Mouse (Mus musculus) urinary bladder, adult 2 months (tissue): ENCODE measurements around the gene Scn4a. TPM values are rescaled to one million over a fixed set of nuclear protein-coding genes. Genes with fewer than 3 reads are reported as not detected.
"Not testable (repeated sequence)": the region's sequence is repeated elsewhere in the genome, so short reads cannot be mapped to it uniquely, and the experiment has no call there.

ENCODE experiments used
- DNase-seq: peaks from one replicate; pipeline ENCODE4 v3.0.0; 2022; ENCODE audit warnings: low spot score
- polyA plus RNA-seq: library from polyadenylated mRNA; depleted of rRNA; stranded (reverse); fragments of >200 nt; gene quantifications from 2 replicates; pipeline ENCODE4 v1.2.3, GENCODE M21; 2012; rRNA removed

Gene Scn4a
- 0.10 and 0.19 TPM in 2 replicates for polyA plus RNA-seq

DNA sequence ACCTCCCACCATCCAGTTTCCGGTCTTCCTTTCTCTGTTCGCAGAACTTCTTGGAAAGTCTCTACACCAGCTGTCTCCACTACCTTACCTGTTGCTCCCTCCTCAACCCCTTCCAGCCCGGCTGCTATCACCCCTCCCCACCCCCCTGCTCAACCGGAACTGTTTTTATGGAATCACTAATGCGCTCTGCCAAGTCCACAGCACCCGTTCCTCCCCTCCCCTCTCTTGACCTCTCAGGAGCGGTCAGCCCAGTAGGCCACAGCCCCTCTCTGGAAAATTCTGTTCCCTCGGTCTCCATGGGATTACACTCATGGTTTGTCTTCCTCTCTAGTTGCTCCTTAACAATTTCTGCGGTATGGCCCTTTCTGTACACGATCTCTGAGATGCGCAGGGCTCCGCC is at the start of gene Scn4a:
Scn4a (minus strand) TSS at position 101 of the 400 bp plus-strand sequence.
- DNase-seq: no peak

DNA sequence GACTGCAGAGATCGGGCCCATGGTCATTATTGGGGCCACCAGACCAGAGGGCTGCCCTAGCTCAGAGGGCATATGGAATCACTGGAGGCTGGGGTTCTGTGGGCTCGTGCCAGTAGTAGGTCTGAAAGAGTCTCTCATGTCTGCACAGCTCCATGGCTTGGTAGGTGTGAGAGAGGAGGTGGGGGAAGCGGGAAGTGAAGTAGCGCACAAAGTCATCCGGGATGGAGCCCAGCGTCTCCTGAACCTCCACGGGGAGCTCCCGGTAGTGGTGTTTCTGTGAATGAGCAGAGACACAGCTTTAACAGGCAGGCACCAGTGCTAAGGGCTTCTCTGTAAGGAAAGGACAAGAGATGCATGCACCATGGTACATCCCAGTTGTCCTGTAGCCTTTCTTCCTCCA is 45.4 kb upstream of the Scn4a start:
- no peak for DNase-seq

DNA sequence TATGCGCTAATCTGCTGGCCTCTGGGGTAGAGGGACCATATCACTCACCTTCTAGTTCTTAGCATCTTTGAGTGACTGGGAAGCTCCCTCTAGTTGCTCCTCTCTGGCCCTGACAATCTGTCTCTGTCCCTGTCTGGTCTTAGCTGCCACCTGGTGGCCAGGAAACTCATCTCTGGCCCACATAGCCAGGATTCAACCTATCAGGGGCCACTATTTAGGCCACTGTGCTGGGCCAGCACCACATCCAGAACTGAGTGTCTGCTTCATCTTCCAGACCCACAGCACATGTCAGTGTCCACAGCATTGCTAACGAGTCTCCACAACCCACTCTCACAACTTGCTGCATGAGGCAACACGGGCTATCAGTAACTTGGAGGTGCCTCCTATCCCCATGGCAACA is 44.6 kb upstream of the Scn4a start:
- no peak for DNase-seq

DNA sequence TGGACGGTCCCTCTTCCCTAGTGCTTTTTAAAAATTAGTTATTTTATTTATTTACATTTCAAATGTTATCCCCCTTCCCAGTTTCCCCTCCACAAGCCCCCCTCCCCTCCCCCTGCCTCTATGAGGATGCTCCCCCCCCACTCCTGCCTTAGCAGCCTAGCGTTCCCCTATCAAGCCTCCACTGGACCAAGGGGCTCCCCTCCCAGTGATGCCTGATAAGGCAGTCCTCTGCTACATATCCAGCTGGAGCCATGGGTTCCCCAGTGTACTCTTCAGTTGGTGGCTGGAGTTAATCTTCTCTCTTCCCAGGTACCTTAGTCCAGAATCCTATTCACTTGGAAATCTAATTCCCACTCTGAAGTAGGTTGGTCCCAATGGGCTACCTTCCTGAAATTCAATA is 41.0 kb upstream of the Scn4a start:
- not testable (repeated sequence) for DNase-seq

DNA sequence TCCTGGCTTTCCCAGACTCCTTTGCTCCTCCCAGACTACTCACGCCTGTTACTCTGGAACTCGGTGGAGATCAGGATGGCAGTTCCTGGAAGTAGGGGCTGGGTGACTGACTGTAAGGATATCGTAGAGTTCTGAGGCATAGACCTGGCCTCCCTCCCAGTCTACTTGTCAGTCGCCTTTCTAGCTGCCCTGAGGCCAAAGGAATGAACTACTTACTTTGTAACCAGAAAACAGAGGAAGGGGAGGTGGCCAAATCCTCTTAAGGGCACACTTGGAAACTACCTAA is 40.2 kb upstream of the Scn4a start:
- DNase-seq: no peak

DNA sequence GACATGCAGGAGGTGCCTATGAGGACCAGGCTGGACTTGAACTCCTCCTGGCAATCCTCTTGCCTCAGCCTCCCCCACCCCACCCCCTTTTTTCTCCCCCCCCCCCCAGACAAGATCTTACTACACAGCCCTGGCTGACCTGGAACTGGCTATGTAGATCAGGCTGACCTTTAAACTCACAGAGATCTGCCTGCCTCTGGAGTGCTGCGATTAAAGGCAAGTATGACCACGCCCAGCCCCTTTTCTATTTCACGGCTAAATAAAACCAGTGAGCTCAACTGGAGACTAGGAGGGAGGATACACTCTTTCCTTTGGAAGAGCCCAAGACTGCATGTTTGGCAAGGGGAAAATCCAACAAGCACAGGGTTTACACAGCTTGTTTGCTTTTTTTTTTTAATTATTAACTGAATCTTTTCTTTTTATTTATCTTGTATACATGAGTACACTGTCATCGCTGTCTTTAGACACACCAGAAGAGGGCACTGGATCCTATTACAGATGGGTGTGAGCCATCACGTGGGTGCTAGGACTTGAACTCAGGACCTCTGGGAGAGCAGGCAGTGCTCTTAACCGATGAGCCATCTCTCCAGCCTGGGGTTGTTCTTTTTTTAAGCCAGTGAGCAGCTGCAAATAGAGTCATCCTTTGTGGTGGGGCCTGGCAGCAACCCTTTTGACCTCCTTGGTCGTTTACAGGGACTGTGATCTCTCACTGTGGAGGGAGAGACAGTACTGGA is 39.7 kb upstream of the Scn4a start:
- DNase-seq: no peak

DNA sequence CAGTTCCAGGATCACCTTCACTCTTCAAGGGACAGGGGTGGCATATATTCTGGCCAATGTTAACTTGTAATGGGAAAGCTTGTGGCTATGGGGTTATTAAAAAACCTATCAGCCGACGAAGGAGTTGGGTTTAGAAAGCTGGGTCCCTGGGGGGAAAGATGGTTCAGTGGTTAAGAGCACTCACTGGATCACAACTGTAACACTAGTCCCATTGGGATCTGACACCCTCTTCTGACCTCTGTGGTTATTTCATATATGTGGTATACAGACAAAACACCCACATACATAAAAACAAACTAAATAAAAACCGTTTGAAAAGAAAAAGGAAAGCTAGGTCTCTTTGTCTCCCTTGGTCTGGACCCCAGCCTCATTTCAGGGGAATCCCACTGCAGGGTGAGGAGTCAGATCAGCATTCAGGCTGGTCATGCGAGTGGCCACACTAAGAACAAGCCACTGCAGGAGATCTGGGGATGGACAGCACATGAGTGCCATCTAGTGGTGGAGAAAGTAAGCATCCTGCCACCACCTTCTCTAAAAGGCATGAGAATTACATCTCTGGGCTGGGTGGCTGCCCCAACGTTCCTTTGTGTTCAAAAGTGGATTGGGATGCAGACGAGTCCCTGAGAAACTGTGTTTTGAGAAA is 38.6 kb upstream of the Scn4a start:
- DNase-seq: no peak

DNA sequence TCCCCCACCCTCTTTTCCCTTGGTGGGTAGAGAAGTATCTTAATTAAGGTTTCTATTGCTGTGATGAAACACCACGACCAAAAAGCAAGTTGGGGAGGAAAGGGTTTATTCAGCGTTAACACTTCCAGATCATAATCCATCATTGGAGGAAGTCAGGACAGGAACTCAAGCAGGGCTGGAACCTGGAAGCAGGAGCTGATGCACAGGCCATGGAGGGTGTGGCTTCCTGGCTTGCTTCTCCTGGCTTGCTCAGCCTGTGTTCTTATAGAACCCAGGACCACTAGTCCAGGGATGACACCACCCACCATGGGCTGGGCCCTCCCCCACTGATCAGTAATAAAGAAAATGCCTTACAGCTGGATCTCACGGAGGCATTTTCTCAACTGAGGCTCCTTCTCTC is 37.7 kb upstream of the Scn4a start:
- DNase-seq: no peak

DNA sequence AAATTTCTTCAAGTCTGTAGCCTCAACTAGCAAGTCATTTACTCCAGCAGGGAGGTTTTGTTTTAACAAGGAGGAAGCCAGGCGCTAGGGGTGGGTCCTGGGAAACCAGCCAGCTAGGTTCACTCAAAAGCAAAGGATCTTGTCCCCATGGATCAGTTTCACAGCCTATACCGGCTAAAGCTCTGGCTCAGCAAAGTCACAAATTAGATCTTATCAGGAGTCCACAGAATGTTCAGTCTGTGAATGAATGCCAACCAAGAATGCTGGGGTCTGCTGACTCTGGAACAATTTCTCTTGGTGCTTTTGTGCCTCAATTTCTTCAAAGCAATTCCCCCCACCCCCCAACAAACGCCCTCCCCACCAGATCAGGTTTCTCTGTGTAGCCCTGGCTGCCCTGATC is 36.5 kb upstream of the Scn4a start:
- DNase-seq: no peak

DNA sequence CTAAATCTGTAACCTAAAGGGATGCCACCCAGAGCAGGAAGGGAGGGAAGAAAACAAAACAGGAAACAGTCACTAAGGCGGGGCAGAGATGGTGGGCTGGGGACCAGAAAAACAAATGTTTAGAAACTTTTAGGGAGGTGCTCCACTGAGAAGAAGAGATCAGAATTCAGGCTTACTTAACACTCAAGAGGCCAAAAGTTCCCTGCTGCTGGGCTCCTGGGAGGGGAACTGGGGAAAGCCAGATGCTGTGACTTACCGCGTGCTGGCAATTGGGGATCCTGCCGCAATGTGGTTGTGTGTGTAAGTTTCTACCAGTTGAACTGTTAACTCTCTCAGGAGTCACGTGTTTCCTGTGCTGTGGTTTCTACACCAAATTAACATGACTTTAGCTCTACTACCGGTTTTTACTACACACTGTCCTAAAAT is 34.7 kb upstream of the Scn4a start, which contains the start of gene Icam2:
Icam2 (minus strand) TSS at position 285 of the 426 bp plus-strand sequence.
- DNase-seq: no peak

DNA sequence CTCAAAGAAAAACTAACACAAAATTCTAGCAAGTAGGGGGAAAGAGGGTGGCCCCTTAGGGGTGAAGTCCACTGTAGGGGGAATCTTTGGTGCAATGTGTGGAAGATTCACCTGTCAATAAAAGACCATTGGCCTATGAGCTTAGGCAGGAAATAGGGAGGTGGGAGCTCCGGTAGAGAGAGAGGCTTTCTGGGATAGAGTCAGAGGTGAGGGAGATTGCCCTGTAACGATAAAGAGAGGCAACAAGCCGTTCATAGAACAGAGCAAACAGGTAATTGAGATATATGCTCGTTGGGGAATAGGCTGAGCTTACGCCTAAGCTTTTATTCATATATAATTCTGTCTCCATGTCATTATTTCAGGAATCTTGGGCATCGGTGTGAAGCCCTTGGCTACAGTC is 33.9 kb upstream of the Scn4a start:
- no peak for DNase-seq

DNA sequence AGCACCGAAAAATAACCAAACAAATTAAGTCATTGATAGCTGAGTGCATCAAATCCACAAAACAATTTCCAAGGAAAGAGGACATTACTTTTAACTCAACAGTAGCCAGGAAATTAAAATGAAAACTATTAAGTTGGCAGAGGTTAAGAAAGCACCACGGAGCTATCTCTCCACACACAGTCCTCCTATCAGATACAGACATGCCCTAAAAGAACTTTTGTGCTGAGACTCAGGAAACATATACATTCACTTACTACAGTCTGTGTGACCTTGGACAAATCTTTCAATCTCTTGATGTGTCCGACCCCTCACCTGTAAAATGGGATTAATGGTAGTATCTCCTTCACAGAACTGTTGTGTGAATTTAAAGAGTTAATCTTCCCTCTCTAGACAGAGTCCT is 33.3 kb upstream of the Scn4a start:
- DNase-seq: no peak

DNA sequence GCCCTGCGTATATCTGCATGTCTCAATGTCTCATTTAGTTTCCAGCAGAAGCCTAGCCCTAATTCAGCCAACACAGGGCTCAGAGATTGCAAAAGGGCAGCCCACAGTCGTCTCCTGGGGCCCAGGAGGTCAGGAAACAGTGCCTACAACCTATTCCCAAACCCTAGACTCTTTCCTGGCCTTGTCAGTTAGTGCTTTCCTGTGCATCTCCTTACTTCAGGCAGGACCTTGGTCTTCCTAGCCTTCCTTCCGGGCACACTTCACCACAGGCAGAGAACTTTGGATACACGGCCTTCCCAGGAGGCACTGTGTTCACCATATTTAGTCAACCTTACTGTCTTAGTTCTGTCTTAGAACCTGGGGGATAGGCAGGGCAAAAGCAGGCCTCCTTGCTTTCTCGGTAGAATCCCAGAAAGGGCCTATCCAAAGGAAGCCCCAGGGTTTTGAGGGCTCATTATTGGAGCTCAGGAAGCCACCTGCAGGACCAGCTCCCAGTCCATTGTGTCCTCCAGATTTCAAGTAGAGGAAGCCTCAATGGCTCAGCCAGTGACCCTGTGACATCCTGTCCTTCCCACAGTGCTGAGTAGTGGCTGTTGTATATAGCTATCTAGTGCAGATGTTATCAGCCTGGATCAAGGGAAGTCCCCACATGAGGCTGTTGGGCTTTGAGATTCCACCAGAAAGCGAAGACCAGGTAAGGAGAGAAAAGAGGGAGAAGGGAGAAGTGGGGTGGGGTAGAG is 30.1 kb upstream of the Scn4a start:
- no peak for DNase-seq

DNA sequence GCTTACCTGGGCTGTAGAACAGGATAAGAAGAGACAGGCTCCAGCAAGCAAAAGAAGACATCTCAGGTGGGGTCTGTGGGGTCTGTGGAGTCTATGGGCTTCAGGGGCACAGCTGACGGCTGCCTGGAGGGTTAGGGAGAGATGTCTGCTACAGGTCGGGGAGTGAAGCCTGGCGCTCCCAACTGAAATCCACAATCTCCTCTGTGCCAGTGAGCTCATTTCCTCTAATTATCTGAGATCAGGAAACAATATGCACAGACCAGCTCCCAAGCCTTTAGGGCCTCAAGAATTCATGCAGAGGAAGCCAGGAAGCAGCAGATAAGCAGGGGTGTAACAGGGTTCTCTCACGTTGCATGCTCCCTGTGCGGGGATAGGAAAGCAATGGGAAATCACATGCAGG is 29.3 kb upstream of the Scn4a start:
- no peak for DNase-seq

DNA sequence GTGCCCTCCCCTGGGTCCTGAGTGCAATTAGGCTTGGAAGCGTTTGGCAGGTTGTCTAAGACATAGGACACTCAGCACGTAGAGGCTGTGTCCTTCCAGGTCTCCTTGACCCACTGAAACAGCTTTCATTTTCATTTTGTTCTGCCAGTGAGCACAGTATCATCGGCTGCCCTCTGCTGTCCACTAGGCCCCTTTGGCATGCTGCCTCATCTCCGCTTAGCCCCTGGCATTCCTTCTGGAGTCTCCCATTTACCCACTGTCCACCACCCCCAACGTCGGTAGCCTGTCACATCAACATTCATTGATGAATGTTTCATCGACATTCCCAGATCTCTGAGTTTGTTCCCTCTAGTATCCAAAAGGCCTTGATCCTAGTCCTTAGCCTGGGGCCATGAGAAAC is 28.8 kb upstream of the Scn4a start:
- no peak for DNase-seq

DNA sequence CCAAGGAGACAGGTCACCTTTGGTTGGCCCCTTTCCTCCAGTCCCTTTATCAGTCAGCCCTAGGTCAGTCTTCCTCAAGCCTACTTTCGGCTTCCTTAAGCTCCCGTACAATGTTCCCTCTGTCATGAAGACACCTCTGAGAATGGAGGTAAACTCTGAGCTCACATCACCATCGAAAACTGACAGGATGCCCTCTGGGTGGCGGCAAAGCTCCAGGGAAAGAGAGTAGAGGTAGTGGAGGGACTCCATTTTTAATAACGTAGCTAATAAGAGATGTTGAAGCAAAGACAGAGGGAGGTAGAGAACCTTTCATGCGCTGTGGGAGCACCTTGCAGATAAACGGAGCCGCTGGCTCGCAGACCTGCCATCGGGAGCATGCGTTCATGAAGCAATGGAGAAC is 27.9 kb upstream of the Scn4a start:
- no peak for DNase-seq

DNA sequence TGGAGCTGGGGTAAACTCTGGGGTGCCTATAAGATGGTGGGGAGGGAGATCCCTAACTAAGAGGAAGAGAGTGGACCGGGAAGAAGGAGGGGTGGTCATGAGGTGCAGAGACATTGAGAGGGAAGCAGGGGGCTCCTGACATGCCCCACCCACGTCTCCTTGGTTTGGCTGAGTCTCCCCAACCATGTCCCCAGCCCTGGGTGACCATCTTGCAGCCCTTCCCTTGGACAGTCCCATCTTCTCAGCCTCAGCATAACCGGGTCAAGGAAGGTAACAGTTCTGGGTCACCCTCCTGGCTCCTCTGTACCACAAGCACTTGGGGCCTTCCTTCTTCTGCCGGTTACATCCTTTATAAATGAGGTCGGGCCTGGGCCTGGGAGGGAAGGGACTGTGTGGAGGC is 21.9 kb upstream of the Scn4a start:
- no peak for DNase-seq

DNA sequence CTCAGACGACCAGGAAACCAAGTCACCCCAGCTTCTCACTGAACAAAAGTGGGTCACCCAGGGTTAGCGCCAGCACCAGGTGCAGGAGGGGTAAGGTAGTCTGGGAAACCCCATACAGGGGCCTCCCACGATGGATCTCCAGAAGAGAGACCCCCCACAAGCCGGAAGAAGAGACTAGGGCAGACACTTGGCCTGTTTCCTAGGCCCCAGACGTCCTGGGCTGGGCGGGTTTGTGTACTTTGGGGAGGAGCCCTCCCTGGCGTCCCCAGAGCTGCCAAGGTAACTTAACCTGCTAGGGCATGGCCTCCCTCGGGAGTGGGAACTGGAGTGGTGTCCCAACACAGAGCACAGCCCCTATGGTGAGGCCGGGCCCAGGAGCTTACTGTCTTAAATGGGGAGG is 21.5 kb upstream of the Scn4a start:
- DNase-seq: no peak

DNA sequence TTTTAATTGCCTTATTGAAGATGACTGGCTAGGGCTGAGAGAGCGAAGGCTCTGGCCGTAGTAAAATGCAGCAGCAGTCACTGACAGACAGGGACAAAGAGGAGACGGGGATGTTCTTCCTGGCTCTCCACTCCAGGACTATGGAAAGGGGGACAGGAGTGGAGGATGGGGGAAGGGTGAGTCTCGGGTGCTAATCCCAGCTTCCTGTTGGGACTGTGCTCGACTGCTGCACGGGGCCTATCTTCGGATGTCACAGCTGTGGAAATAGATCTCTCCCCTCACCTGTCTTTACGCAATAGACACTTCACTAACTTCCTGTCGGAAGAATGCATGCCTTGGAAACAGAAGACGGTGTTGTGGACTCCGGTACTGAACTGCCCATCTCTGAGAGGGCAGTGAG is 20.9 kb upstream of the Scn4a start:
- no peak for DNase-seq

DNA sequence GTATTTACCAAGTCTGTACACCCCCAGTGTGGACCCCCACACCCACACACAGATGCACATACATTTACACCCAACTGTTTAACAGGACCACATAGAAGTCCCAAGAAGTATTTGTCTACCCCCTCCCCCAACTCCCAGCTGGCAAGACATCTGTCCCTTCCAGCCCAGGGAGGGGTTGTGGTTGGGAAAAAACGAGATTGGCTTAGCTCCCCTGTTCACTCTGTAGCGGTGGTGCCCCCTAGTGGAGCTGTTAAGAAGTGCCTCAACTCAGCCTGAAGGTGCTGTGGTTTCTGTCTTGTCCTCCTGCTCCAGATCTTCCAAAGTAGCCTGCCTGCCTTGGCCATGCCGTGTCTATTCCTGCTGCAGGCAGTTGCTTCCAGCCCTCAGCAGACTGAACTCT is 13.2 kb upstream of the Scn4a start:
- DNase-seq: peak; percentile 52

DNA sequence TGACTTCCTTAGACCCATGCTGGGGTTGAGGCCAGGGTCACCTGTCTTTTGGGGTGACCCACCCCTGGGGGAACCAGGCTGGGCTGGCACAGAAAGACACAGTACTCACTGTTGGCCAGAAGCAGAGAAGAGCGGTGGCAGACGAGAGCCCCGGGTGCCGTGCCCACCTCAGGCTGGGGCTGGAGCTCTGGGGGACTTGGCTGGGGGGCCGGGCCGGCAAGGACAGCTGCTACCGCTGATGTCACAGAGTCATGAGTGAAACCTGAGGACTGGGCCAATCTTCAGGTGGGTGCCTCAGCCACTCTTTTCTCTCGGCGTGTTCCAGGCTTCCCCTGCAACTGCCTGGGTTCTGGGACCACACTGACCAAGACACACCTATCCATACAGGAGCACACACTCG is 12.3 kb upstream of the Scn4a start, which contains the start of gene Prr29:
Prr29 (plus strand) TSS at position 107 of the 400 bp plus-strand sequence.
- no peak for DNase-seq

DNA sequence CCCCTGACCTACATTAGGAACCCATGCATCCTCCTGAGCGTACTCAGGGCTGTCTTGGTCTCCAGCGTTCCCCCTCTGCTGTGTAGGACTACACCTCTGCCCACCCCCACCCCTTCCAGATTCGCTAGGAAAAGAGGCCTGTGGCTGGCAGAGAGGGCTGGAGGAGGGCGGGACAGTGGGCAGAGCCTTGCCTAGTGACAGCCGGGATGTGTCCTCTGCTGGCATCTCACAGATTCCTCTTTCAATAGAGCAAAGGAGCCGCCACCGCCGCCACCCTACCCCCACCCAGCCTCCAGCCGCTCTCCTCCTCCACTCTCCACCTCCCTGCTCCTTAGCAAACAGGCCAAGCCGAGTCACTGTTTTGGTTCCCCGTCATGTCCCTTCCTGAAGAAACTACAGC is 11.6 kb upstream of the Scn4a start:
- DNase-seq: no peak

DNA sequence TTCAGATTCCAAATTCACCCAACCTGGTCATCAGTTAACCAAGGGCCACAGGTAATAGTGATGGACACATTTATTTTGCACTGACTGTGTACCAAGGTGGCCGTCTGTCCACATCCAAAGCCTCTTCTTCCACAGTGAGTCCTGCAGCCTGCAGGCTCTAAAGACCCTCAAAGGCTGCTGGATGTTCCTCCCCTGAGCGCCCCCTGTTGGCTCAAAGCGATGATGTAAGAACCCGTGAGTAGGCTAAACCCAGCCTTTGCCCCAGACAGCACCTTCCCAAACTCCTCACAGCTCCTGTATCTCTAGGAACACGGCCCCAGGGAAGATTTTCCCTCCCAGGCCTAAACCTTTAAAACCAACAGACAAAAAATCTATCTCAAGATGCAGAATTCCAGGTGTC is 6.3 kb upstream of the Scn4a start:
- DNase-seq: no peak
